Mouse (Mus musculus) activated CD4-positive, CD25-positive, alpha-beta regulatory T cell, adult 4 months (primary cell): ENCODE data around the gene Prkcz. TPM values are rescaled to one million over a fixed set of nuclear protein-coding genes. Genes with fewer than 3 reads are reported as not detected.

ENCODE experiments used
- ATAC-seq: one replicate; pipeline ENCODE4 v1.8.0; 2017
- polyA plus RNA-seq, 2 experiments: library from polyadenylated mRNA; unstranded; fragments of 100-300 nt; shearing (Covaris generic); gene quantifications; one replicate each; pipeline ENCODE4 v1.2.1; 2017

Gene Prkcz
- polyA plus RNA-seq, 2 experiments from 2014 or later: 6.5 to 8.3 TPM

DNA sequence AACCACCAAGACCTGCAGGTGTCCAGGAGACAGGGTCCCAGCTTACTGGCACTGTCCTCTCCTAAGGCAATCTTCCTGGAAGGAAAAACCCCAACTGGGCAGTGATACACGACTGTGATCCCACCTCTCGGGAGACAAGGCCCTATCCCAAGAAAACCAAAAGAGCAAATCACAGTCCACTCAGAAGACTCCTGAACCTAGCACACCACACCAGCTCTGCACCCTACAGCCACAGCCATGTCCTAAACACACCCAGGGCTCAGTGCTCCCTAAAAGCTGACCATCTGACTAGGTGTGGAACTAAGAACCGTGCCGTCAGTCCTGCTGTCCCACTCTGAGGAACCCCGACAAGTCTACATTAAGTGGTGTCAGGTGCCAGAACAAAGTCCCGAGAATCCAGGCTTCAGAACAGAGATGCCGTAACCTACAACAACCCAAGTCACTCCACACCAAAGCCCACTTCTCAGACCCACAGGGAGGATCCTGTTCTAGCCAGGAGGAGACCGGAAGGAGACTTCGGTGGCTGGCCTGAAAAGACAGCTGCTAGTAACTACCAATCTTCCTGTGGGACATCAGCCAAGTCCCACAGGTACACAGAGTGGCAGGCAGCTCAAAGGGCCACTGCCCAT is 142.9 kb downstream of the Prkcz start:
- no peak for ATAC-seq

GRCm38 (mm10) chr4:155217241-155218103 is 143.7 kb downstream of the Prkcz start:
- ATAC-seq: peak; percentile 74

GRCm38 (mm10) chr4:155215773-155216630 is 145.2 kb downstream of the Prkcz start:
- no peak for ATAC-seq

DNA sequence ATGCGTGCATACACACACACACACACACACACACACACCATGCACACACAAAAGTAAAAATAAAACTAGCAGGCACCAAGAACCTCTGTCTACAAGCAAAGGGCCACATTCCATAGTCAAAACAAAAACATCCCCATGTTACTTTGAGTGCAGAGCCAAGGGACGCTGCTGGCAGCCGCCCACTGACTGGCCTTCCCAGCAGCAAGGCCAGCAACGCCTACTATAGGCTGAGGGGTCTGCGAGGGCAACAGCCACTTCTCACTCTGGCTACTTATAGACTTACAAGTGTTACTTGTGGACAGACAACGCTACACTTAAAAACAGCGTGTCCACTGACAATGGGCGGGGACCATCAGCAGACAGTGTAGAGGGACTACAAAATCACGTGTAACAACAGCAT is 146.0 kb downstream of the Prkcz start:
- ATAC-seq: no peak

DNA sequence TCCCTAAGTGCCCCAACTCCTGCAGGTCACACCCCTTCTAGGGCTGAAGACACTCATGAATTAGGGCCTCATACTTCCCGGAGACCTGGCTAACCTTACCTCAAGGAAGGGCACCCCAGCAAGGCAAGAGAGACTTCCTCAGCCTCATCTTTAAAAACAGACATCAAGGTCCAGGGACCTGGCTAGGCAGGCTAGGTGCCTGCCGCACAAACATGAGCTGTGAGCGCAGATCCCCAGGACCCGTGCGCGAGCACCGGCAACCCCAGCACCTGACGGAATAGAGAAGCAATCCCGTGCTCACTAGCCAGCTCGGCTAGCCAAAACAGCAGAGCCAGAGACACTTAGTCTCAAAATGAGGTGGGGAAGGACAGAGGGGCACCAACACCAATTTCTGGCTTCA is 146.4 kb downstream of the Prkcz start:
- ATAC-seq: no peak

DNA sequence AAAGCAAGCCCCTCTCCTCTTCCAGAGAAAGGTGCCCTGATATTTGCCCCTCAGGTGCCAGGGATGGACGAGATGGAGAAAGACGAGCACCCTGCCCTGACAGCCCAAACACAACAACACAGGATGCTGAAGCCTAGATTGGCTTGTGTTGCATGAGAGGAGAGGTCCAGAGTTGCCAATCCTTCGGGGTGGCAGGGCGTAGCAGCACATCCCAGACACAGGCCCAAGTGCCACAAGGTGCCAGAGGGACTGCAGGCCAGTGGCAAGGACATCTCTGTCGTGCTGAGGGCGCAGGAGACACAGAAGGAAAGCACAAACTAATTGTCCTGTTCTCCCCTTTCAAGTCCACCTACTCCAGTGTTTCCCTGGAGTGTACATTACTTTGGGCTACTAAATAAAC is 147.0 kb downstream of the Prkcz start:
- ATAC-seq: no peak

DNA sequence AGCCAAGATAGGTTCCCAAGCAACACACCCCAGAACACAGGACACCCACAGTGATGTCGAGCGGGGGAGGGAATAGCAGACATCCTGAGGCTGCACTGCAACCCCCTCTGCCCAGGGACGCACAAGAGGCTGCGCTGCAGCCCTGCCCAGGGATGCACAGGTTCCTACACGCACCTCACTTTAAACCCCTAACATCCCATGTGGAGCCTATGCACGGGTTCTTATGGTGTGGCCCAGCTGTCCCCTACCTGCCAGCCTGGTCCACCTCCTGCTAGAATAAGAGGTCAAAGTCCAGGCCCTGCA is 147.5 kb downstream of the Prkcz start:
- no peak for ATAC-seq

DNA sequence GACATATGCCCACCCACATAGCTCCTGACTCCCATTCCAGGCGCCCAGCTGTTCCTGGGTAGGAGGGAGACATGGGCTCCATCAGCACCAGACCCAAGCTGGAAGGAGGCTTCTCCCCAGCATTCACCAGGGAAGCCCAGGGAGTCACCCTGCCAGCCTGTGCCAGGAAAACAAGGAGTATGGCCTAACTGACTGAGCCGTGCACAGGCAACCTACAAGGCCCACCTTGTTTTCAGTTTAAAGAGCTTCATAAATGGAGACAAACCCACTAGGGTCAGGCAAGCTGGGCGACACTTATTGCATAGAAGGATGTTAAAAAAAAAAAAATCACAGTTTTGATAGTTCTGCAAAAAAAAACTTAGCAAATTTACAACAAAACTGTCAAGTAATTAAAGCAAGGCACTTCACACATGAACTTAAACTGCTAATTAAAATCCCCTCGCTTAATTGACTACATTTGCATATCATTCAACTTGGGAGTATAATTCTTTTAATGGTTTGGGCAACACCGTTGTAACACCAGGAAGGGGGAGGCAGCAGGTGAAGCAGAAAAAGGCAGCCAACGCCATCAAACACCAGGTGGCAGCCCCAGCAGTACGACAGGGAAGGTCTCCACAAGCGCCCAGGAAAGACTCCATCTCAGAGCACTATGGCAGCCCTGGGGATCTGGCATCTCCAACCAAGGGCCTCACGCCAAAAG is 148.0 kb downstream of the Prkcz start:
- no peak for ATAC-seq

Other genes starting within 250 kb of the Prkcz start
- 10 to 100 TPM; 24.7 to 25.0 TPM for gene Ski, start 138.8 kb downstream of the Prkcz start, polyA plus RNA-seq
- 10 to 100 TPM; 45.1 to 54.9 TPM for gene Faap20, start 111.6 kb downstream of the Prkcz start, polyA plus RNA-seq
- under 1 TPM in 1 of 2 experiments, not detected in 1; 0.41 TPM for gene Gabrd, start 36.8 kb upstream of the Prkcz start, polyA plus RNA-seq
- gene Cfap74, start 47.8 kb upstream of the Prkcz start, polyA plus RNA-seq: 1 to 10 TPM; 1.8 to 2.1 TPM
- gene Tmem52, start 107.8 kb upstream of the Prkcz start, polyA plus RNA-seq: not detected
- gene Gnb1, start 130.0 kb upstream of the Prkcz start, polyA plus RNA-seq: 100 to 1,000 TPM in 1 of 2 experiments, 10 to 100 TPM in 1; 90.9 to 196 TPM
- gene Nadk, start 201.0 kb upstream of the Prkcz start, polyA plus RNA-seq: 10 to 100 TPM; 42.7 to 49.1 TPM
- 1 to 10 TPM; 6.2 to 8.3 TPM for gene Slc35e2, start 240.1 kb upstream of the Prkcz start, polyA plus RNA-seq